7 mouse cellular contexts compared by ENCODE assay signal in the genomic region with DNA sequence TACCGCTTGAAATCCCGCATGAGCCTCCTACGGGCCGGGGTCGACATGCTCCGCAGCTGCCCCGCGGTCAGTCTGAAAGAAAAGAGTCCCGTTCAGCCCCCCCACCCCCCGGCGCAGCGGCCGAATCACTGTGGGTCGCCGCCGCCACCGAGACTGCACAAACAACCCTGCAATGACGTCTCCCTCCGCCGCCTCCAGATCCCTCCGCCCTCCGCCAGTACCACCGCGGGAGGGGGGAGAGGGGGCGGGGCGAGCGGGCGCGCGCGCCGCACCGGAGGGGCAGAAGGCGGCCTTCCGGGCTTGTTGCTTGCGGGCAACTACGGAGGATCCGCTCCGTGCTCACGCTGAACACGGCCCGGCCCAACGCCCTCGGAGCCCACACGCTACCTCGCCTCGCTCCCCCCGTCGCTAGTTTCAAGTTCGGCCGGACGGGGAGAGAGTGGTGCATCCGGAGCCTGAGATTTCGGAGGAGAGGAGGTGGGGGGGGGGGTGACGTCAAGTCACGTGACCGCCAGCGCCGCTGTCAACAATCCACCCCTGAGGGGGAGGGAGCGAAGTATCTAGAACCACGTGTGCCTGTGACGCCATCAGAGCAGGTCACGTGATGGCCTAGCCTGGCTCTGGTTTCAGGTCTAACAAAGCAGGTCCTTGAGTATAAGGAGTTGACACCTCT. TPM values are rescaled to one million over a fixed set of nuclear protein-coding genes. Genes with fewer than 3 reads are reported as not detected.
DNase-seq lines count a peak whose midpoint lies in the region; ATAC-seq lines count a peak whose summit lies in the region.

A gene (minus strand): TSS at position 473 of the 673 bp plus-strand sequence.

- no peaks in the 10 kb centered on the region for H3K27me3 ChIP-seq in embryonic facial prominence, embryonic 12.5 days
- no peaks in the 10 kb centered on the region for H3K27me3 ChIP-seq in limb, embryonic 11.5 days (ENCODE audit: control insufficient read depth, insufficient read depth, low read length)
- H3K27me3 ChIP-seq in midbrain, embryonic 14.5 days (ENCODE audit: control insufficient read depth, insufficient read depth, low read length): no peaks in the 10 kb centered on the region

- DNase-seq in adrenal gland, postnatal 25 days: peak; percentile 93
- peak; percentile 100 for DNase-seq in heart, adult 11 months
- DNase-seq in kidney, adult 18-20 months: peak; percentile 97
- DNase-seq in limb, embryonic 11.5 days (ENCODE audit: low spot score): peak; percentile 95
- DNase-seq in midbrain, embryonic 14.5 days: peak; percentile 100
- peak; percentile 91 to 93 for DNase-seq in spleen, adult 18-20 months

- peaks cover 27% of the 10 kb centered on the region; the same call in 1 of the 2 replicates for H3K4me1 ChIP-seq in embryonic facial prominence, embryonic 12.5 days
- H3K4me1 ChIP-seq in limb, embryonic 11.5 days (ENCODE audit: control insufficient read depth, insufficient read depth, low read length): peaks cover 6% of the 10 kb centered on the region; the same call in 1 of the 2 replicates
- H3K4me1 ChIP-seq in midbrain, embryonic 14.5 days (ENCODE audit: control insufficient read depth, insufficient read depth, low read length): peaks cover 23% of the 10 kb centered on the region

- ATAC-seq in embryonic facial prominence, embryonic 12.5 days (ENCODE audit: insufficient number of reproducible peaks, insufficient read depth, low FRiP score, low TSS enrichment): peak; percentile 67
- ATAC-seq in limb, embryonic 11.5 days (ENCODE audit: insufficient number of reproducible peaks, low FRiP score, low TSS enrichment, low read depth): peak; percentile 77
- peak; percentile 83 for ATAC-seq in midbrain, embryonic 14.5 days (ENCODE audit: low FRiP score, low TSS enrichment)

- peak within 1 kb of the TSS; percentile 96 for H3K9ac ChIP-seq in embryonic facial prominence, embryonic 12.5 days
- H3K9ac ChIP-seq in limb, embryonic 11.5 days (ENCODE audit: low read length): peak within 1 kb of the TSS; percentile 95
- H3K9ac ChIP-seq in midbrain, embryonic 14.5 days (replicated peaks; ENCODE audit: low read length): peak within 1 kb of the TSS; percentile 95

- H3K4me2 ChIP-seq in embryonic facial prominence, embryonic 12.5 days (replicated peaks): peak within 1 kb of the TSS; percentile 58
- H3K4me2 ChIP-seq in limb, embryonic 11.5 days (ENCODE audit: low read depth, severe bottlenecking): peak within 1 kb of the TSS; percentile 68
- H3K4me2 ChIP-seq in midbrain, embryonic 14.5 days (ENCODE audit: low read length): peak within 1 kb of the TSS; percentile 67

- H3K27ac ChIP-seq in embryonic facial prominence, embryonic 12.5 days: peak within 1 kb of the TSS; percentile 94
- H3K27ac ChIP-seq in limb, embryonic 11.5 days (replicated peaks; ENCODE audit: low read depth, low read length): peak within 1 kb of the TSS; percentile 90
- peak within 1 kb of the TSS; percentile 97 for H3K27ac ChIP-seq in midbrain, embryonic 14.5 days (replicated peaks; ENCODE audit: low read depth, low read length)

- H3K36me3 ChIP-seq in embryonic facial prominence, embryonic 12.5 days: peaks cover 22% of the 10 kb centered on the region
- peaks cover 10% of the 10 kb centered on the region; the same call in 1 of the 2 replicates for H3K36me3 ChIP-seq in limb, embryonic 11.5 days (ENCODE audit: control insufficient read depth, insufficient read depth, low read length)
- H3K36me3 ChIP-seq in midbrain, embryonic 14.5 days (ENCODE audit: control insufficient read depth, insufficient read depth, low read length): peaks cover 24% of the 10 kb centered on the region

- no peaks in the 10 kb centered on the region for H3K9me3 ChIP-seq in embryonic facial prominence, embryonic 12.5 days
- H3K9me3 ChIP-seq in limb, embryonic 11.5 days (ENCODE audit: control insufficient read depth, low read length): no peaks in the 10 kb centered on the region
- no peaks in the 10 kb centered on the region for H3K9me3 ChIP-seq in midbrain, embryonic 14.5 days (ENCODE audit: control insufficient read depth, low read length)

- under 1% methylated on average over 56 of the region's 63 CpGs for WGBS in embryonic facial prominence, embryonic 12.5 days
- 0% methylated on average over 62 of the region's 63 CpGs for WGBS in limb, embryonic 11.5 days
- WGBS in midbrain, embryonic 14.5 days: under 1% methylated on average over 63 of the region's 63 CpGs

- H3K4me3 ChIP-seq in embryonic facial prominence, embryonic 12.5 days: peak within 1 kb of the TSS; percentile 99
- H3K4me3 ChIP-seq in limb, embryonic 11.5 days (ENCODE audit: low read depth, low read length): peak within 1 kb of the TSS; percentile 96
- peak within 1 kb of the TSS; percentile 93 for H3K4me3 ChIP-seq in midbrain, embryonic 14.5 days (replicated peaks; ENCODE audit: low read depth, low read length)

RNA-seq across cellular contexts. Expression of the gene that starts here (rescaled TPM):
- 140 and 160 TPM in 2 replicates for total RNA-seq in adrenal gland, postnatal 25 days (2021)
- 228 and 235 TPM in 2 replicates for polyA plus RNA-seq in embryonic facial prominence, embryonic 12.5 days (2016; fragmentation: Nextera tagmentation; extraction: Ambion mirVana)
- 170 and 191 TPM in 2 replicates for polyA plus RNA-seq in limb, embryonic 11.5 days (2014; fragmentation: Nextera tagmentation; extraction: Ambion mirVana)
- 183 and 186 TPM in 2 replicates for polyA plus RNA-seq in midbrain, embryonic 14.5 days (2014; fragmentation: Nextera tagmentation; extraction: Ambion mirVana)

Comparison
In these comparisons a context has a peak if more than half of its experiments do, and no peak if none do; other contexts are left out.
1. Peak in every context shown above with its lines: DNase-seq, ATAC-seq, H3K4me3 ChIP-seq and H3K27ac ChIP-seq.